Mouse (Mus musculus) layer of hippocampus, adult 18-20 months (tissue): ENCODE measurements around the gene Vmn1r198. TPM values are rescaled to one million over a fixed set of nuclear protein-coding genes. Genes with fewer than 3 reads are reported as not detected.
A peak's percentile ranks its signal among the peaks of the same experiment; 100 is the strongest.
"Not testable (repeated sequence)": the region's sequence is repeated elsewhere in the genome, so short reads cannot be mapped to it uniquely, and the experiment has no call there.

ENCODE experiments used
- DNase-seq, 2 experiments: peaks; one replicate each; pipeline ENCODE4 v3.0.0; 2022; ENCODE audit warnings: low spot score in 2 of 2
- long read RNA-seq: library from polyadenylated mRNA; stranded (forward); transcript quantifications from one replicate; pipeline ENCODE4 v2.0.0, GENCODE M21; 2021
- total RNA-seq, 2 experiments: library from RNA; stranded (reverse); gene quantifications; 2 replicates each; pipeline ENCODE4 v1.2.3; 2021

Vmn1r198 gene
- not detected for total RNA-seq
- long read RNA-seq = 0 reads

DNA sequence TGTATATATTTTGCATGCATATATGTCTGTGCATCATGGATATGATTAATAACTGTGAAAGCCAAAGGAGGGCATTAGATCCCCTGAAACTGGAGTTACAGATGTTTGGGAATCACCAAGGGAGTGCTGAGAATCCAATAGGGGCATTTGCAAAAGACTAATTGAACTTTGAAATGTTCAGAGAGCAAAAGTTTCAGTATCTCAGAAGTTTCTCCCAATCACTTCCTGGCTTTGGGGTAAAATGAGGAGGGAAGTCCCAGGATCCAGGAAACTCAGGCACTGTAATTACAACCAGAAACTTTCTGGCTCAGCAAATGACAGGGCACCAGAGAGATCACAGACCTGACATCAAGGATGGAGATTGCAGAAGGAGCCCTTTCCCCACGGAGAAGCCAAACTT lies at the start of gene Vmn1r198:
Gene Vmn1r198, plus strand, starts transcription at position 301 of the 400 bp plus-strand sequence.
- DNase-seq = no peak

DNA sequence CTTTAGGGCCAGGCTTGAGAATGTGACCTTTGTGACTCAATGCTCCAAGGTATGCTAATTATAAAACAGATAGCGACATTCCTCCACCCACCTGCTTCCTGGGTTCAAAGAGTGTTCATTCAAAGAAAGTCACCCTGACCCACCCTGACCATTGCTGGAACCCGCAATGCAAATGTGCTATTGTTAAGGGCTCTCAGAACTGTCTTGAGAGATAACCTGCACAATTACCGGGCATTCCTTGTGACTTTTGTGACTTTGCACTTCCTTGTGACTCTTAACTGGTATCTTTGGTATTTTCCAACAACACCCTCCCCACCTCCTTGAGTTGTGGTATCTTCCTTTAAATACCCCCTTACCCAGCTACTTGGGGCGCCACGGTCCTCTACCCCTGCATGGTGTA lies 42.1 kb upstream of the Vmn1r198 start:
- not testable (repeated sequence) for DNase-seq

DNA sequence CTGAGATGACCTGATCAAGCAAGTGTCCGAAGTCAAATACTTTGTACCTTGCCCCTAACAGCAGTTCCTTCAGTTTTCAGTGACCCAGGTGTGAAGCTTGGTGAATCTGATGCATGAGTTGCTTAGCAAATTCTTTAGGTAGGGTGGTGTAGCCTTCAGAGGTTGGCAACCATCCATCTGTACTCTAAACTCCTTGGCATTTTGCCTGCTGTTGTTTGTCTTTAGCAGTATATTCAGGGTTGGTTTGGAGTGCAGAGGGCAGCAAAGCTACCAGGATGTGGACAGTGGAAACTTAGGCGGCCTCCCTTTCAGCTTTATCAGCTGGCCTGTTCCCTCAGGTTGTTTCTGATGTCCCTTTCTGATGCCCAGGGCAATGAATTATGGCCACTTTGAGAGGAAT lies 34.8 kb upstream of the Vmn1r198 start:
- no peak for DNase-seq

DNA sequence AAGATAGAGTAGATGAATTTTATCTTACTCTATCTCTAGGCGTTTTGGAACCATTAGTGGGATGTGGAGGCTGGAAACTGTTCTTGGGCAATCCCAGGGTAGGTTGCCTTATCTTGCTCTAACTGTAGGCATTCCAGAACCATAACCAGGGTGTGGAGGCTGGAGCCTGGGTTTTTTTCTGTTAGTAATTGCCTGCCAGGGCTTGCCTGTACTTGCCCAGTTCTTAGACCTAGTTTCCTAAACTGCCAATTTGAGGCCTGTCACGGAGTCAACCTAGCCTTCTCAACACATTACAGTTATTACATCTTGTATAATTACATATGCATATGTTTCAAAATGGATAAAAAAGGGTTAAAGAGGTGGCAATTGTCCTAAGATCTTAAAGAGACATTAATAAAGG lies 32.8 kb upstream of the Vmn1r198 start:
- DNase-seq = no peak

DNA sequence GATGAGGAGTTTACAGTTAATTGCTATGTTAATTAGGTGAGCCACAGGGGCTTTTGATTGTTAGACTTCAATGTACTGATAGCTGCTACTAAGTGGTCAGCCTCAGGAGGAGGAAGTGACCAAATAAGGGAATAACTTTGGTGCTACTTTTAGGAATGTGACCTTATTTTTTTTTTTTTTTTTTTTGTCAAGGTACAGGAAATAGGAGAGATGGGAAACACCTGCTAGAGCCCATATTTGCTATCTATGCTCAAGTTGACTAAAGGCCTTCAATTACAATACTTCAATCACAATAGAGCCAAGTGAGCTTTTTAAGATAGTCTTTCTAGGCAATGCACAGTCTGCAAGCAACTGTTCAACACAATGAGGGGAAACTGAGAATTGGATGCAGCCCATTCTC lies 30.1 kb upstream of the Vmn1r198 start:
- no peak for DNase-seq

DNA sequence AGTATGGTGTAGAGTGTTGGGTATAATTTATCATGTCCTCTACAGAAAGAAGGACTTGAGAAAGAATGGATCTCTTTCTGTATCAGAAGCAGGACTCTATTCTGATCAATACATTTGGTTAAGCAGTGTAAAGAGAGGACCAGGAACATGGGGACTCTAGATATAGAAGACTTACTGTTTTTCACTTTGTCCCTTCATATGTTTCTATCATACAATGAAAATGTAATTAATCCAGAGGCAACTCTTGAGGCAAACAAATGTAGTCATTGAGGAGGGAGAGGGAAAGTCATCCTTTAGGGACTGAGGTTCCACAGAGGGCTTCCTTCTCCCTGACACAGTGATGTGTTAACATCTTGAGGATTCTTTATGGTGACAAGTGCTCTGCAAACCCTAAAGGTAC lies 25.9 kb upstream of the Vmn1r198 start, which contains the start of gene Vmn1r197:
Gene Vmn1r197, plus strand, starts transcription at position 301 of the 400 bp plus-strand sequence.
- DNase-seq = no peak

DNA sequence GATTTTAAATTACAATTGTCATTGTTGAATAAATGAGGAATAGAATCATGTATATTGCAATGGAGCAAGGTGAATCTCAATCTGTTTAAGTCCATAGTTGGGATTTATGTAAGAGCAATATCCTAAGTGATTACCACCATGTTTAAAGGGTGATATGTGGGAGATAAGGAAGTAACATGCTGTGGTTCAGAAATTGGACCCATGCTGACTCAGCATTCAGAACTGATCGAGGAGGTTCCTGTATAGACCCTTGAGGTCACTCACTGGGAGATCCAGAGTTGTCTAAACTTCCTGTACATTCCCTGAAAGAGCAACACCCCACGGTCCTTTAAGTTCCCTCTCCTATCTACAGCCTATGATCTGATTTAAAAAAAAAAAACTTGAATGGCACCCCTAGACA lies 16.9 kb upstream of the Vmn1r198 start:
- DNase-seq = no peak

DNA sequence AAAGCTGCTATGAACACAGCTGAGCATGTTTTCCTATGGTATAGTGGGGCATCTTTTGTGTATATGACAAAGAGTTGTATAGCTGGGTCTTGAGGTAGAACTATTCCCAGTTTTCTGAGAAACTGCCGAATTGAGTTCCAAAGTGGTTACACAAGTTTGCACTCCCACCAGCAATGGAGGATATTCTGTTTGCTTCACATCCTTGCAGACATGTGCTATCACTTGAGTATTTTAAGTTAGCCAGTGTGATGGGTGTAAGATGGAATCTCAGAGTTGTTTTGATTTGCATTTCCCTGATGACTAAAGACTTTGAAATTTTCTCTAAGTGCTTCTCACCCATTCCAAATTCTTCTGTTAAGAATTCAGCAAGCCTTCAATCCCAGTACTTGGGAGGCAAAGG lies 14.6 kb upstream of the Vmn1r198 start:
- no peak for DNase-seq

DNA sequence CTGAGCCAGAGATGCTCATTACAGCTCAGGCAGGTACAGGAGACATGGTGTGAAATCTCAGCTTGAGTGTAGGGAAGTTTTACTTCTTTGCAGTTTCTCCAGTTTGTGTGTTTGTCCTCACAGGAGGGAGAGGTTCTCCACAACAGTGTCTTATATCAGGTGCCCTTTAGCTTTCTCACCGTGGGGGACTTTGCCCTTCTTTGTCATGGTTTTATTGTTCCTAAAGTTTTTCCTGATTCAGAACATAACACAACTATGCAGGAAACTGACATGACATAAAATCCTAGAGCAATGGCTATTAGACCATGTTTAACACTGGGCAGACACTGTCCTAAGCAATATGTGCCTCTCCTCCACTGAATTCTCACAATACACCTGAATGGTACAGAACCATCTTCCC lies 649 bp downstream of the Vmn1r198 start:
- DNase-seq = no peak

DNA sequence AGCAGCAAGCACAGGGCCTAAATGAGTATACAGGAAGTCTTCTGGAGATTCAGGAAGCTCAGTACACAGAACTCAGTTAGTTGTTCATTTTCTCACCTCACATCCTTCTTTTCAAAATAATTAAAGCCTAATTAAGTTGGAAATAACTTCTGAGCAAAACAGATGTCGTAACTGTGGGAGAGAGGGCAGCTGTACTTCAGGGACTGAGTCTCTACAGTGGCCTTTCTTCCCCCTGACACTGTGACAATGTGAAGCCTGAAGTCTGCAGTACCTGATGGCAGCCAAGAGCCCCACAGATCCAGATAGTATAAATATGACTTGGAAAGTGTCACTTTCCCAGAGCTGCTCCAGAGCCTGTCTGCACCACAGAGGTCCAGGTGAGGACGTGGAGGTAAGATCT lies 29.4 kb downstream of the Vmn1r198 start, which contains the start of gene Vmn1r199:
Gene Vmn1r199, plus strand, starts transcription at position 301 of the 400 bp plus-strand sequence.
- DNase-seq = no peak

DNA sequence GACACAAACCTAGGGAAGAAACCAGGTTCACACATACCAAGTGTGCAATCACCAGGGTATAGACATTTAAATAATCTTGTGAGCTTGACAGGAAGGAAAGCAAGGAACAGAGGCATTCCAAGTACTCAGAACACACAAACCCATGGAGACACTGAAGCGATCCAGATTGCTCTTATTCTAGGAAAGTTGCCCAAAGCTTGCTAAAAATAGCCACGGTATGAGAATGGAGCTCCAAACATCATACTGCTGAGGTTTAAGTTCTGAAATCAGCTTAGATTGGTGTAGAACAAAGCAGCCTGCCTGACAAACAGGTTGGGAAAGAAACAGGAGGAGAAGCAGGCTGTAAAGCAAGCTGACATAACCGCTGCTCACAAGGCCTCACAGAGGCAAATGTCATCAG lies 31.0 kb downstream of the Vmn1r198 start:
- peak; percentile 22 to 73 for DNase-seq

DNA sequence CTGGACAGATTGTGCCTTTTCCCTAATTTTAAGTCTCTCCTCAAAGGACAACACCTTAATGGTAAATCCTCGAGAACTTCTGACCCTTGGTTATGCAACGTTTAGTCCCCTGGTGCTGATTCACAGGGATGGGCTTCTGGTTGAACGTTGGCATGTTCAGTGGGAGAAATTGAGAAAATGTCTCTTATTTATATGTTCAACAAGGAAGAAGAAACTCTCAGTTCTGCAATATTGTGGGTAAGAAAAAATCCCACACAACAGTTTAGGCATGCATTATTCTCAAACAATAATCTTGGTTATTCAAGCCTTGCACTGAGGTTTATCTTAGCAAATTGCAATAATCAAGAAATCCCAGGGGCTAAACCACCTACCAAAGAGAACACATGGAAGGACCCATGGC lies 33.2 kb downstream of the Vmn1r198 start:
- DNase-seq = no peak

DNA sequence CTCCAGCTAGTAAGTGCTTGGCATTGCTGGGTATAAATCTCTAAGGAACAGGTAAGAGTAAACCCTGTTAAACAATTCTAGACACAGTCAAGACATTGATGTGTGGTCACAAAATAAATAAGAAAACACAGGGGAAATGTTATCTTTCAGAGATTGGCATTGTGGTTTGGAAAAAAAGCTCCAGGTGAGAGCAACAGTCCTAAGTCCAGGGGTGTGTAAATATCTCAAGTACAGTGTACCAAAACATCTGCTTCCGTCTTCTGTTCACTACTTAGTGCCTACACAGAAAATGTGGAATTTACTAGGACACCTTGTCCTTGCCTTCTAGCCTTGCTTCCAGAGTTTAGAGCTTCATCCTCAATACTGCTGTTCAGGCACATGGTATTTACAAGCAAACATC lies 36.9 kb downstream of the Vmn1r198 start:
- DNase-seq = no peak

DNA sequence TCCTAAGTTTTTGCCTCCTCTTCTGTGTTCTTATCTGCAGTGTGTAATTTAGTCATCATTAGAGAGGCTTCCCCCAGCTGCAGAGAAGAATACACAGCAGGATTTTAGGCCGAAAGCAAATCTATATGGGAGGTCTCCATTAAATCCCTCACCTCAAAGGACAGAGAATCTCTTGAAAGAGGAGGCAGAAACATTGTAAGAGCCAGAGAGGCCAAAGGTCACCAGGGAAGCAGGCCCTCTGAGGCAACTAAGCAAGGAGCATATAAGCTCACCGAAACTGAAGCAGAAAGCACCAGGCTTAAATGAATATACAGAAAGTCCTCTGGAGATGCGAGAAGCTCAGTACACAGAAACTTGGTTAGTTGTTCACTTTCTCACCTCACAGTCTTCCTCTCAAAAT lies 39.9 kb downstream of the Vmn1r198 start, which contains the start of gene Vmn1r200:
Gene Vmn1r200, plus strand, starts transcription at position 301 of the 400 bp plus-strand sequence.
- no peak for DNase-seq

DNA sequence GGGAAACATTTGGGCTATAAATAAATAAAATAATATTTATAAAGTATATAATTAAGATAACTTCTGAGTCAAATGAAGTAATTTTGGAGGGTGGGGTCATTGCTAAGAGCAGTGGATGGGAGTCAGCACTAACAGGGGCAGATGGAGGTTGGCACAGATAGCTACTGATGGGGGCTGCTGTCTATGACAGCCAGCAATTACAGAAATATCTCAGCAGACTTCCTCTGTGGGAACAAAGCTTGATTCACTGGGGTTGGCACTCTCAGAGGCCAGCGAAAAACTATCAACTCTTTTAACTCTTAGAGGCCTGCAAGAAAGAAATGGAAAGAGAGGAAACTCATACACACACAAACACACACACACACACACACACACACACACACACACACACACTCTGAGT lies 52.8 kb downstream of the Vmn1r198 start:
- peak; percentile 19 to 50 for DNase-seq

Other genes starting within 250 kb of the Vmn1r198 start
- not detected for gene Vmn1r189, start 244.5 kb upstream of the Vmn1r198 start, total RNA-seq
- gene Vmn1r191, start 166.4 kb upstream of the Vmn1r198 start, total RNA-seq = not detected
- gene Vmn1r192, start 159.2 kb upstream of the Vmn1r198 start, total RNA-seq = not detected
- not detected for gene Vmn1r193, start 127.2 kb upstream of the Vmn1r198 start, total RNA-seq
- not detected for gene Vmn1r194, start 106.1 kb upstream of the Vmn1r198 start, total RNA-seq
- not detected for gene Vmn1r195, start 79.8 kb upstream of the Vmn1r198 start, total RNA-seq
- gene Vmn1r196, start 60.4 kb upstream of the Vmn1r198 start, total RNA-seq = not detected
- not detected for gene Vmn1r197, start 25.8 kb upstream of the Vmn1r198 start, total RNA-seq
- gene Vmn1r199, start 29.5 kb downstream of the Vmn1r198 start, total RNA-seq = not detected
- not detected for gene Vmn1r200, start 40.0 kb downstream of the Vmn1r198 start, total RNA-seq
- not detected for gene Vmn1r201, start 121.6 kb downstream of the Vmn1r198 start, total RNA-seq
- gene Vmn1r202, start 155.0 kb downstream of the Vmn1r198 start, total RNA-seq = under 1 TPM in 1 of 2 experiments, not detected in 1; 0.07 TPM
- not detected for gene Vmn1r203, start 167.8 kb downstream of the Vmn1r198 start, total RNA-seq
- gene Vmn1r204, start 202.8 kb downstream of the Vmn1r198 start, total RNA-seq = not detected
- not detected for gene Vmn1r205, start 242.6 kb downstream of the Vmn1r198 start, total RNA-seq